Mouse (Mus musculus): ENCODE results near the gene Dhx32.
A peak's percentile ranks its signal among the peaks of the same experiment; 100 is the strongest.

DNA sequence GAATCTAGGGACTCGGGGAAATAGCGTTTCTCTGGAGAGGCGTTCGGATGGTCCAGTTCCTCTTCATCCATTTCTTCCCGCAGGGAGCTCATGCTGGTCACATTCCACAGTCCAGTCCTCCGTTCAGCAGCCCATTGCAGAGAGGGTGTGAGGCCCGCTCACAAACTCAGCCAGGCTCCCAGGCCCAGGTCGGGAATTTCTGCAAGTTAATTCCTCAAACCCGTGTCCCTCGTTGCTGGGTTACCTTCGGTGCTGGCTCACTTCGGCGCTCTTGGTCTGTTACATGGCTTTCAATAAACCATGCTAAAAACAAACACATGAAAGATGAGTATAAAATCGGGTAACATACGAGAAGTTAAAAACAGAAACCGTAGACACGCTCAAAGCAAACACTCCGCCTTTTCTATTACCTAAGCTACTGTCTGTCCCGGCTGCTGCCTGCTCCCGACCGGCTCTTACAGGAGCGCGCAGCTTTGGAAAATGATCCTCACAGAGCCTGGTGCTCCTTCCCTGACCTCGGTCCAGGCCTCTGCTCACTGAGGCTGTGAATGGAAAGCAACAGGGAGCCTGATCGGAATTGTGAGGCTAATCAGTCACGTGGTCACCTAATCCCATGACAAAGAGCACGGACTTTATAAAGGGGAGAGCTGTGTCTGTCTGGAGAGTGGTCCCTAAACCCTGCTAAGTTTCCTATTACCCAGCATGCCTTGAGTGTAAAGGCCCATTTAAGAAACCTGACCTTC, 22.7 kb downstream of the Dhx32 start:
- TF ChIP-seq CTCF (IDR thresholded peaks at IDR 0.05; ENCODE audit: low read depth, low read length), result no peak
- peak; percentile 98 for TF ChIP-seq EP300 (IDR thresholded peaks at IDR 0.05; ENCODE audit: insufficient read depth, low read depth, low read length)
- TF ChIP-seq POLR2A (IDR thresholded peaks at IDR 0.05; ENCODE audit: insufficient read depth, low read length), result no peak
